Mouse (Mus musculus): ENCODE data around the gene Aldh16a1. TPM values are rescaled to one million over a fixed set of nuclear protein-coding genes. Genes with fewer than 3 reads are reported as not detected.
"Not testable (repeated sequence)": the region's sequence is repeated elsewhere in the genome, so short reads cannot be mapped to it uniquely, and the experiment has no call there.

The Aldh16a1 gene
- polyA plus RNA-seq, 1 experiment from 2014 or later: 19.5 TPM

DNA sequence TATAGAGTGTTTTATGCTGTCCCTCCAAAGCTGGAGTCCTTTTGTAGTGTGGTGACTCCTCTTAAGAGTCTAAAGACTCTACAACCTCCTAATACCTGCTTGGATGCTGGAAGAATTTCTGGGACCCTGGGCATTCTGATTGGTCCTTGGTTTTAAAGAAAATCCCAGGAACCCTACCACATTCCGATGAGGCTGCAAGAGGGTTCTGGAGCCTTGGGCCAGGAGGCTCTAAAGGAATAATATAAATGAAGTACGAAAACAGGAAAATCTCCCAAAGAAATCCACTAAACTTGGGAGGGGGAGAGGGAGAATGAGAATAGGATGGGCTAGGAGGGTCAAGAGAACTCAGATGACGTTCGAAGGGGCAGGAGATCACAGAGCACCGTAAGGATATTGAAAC lies 798 bp downstream of the Aldh16a1 start:
- Histone ChIP-seq H3K36me3 (peaks cover 12% of the 10 kb centered on the region; the same call in 1 of the 2 replicates), H3K4me1 (peaks cover 26% of the 10 kb centered on the region), H3K9me3 (replicated peaks) (no peaks in the 10 kb centered on the region), H3K4me2 (peak overlapping the region; percentile 63), H3K9ac (replicated peaks) (peak overlapping the region; percentile 74), H3K27me3 (replicated peaks) (no peaks in the 10 kb centered on the region), H3K4me3 (replicated peaks) (peak overlapping the region; percentile 78), H3K27ac (replicated peaks) (peak overlapping the region; percentile 99)
- WGBS: 1% methylated on average over 5 of the region's 5 CpGs
- peak; percentile 2 for ATAC-seq (ENCODE audit: low FRiP score)

DNA sequence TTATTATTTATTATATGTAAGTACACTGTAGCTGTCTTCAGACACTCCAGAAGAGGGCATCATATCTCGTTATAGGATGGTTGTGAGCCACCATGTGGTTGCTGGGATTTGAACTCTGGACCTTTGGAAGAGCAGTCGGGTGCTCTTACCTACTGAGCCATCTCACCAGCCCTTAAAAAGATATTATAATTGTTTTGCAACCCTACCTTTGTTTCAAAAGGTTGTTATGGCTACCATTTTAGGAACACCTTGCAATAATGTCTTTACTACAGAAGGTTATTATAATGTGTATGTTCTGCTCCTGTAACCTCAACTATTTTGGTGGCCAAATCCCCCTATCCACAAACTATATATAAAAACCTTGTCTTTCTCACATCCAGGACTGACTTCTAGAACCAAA lies 1.3 kb downstream of the Aldh16a1 start:
- H3K27me3 ChIP-seq (replicated peaks); H3K4me2 ChIP-seq; ATAC-seq (ENCODE audit: low FRiP score); H3K9me3 ChIP-seq (replicated peaks); H3K9ac ChIP-seq (replicated peaks); H3K27ac ChIP-seq (replicated peaks); H3K36me3 ChIP-seq; H3K4me3 ChIP-seq (replicated peaks): not testable (repeated sequence)
- 92% methylated on average over 2 of the region's 2 CpGs for WGBS
- peaks cover 26% of the 10 kb centered on the region for H3K4me1 ChIP-seq

DNA sequence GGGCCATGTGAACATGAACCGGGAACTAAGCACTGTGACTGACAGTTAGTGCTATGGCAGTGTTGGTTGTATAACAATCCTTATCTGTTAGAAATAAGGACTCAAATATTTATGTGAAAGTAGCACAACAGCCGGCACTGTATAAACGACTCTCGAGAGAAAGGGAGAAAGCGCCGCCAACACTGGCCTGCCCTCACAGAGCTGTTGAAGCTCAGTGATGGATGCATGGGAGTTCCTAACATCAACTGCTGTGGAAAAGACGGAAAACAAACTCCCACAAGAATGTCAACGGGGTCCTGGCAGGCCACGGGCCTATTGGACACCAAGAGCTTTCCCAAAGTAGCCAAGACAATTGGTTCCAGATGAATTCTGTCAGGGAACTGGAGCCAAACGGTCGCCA lies 3.1 kb downstream of the Aldh16a1 start:
- WGBS: 55% methylated on average over 11 of the region's 11 CpGs
- no peak for ATAC-seq (ENCODE audit: low FRiP score)
- Histone ChIP-seq H3K9me3 (replicated peaks) (no peaks in the 10 kb centered on the region), H3K9ac (replicated peaks) (no peak overlapping the region; the same call in 1 of the 2 replicates), H3K27me3 (replicated peaks) (no peaks in the 10 kb centered on the region), H3K27ac (replicated peaks) (peak overlapping the region; percentile 28; the same call in 1 of the 2 replicates), H3K4me1 (peaks cover 26% of the 10 kb centered on the region), H3K36me3 (no peaks in the 10 kb centered on the region), H3K4me3 (replicated peaks) (no peak overlapping the region), H3K4me2 (no peak overlapping the region)

DNA sequence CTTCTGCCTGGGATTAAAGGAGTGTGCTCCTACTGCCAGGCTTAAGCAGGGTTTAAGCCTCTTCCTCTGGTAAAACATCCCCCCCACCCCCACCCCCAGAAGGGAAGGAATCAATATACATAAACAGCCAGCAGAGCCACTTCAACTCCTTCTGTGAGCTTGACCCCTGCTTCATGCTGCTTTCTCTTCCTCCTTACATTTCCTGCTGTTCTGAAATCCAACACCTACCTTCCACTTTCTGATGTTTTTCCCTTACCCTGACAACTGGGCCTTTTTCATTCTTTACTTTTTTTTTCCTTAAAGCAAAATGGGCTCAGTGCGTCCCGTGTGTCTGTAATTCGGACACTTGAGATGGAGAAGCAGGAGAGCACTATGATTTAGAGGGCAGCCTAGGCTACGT lies 4.1 kb downstream of the Aldh16a1 start:
- WGBS: 71% methylated on average over 4 of the region's 4 CpGs
- H3K4me3 ChIP-seq (replicated peaks): no peak overlapping the region
- no peak for ATAC-seq (ENCODE audit: low FRiP score)
- H3K9me3 ChIP-seq (replicated peaks): no peaks in the 10 kb centered on the region
- H3K36me3 ChIP-seq: no peaks in the 10 kb centered on the region
- no peak overlapping the region for H3K27ac ChIP-seq (replicated peaks)
- H3K27me3 ChIP-seq (replicated peaks): no peaks in the 10 kb centered on the region
- H3K4me1 ChIP-seq: peaks cover 21% of the 10 kb centered on the region
- no peak overlapping the region for H3K9ac ChIP-seq (replicated peaks)
- H3K4me2 ChIP-seq: no peak overlapping the region

DNA sequence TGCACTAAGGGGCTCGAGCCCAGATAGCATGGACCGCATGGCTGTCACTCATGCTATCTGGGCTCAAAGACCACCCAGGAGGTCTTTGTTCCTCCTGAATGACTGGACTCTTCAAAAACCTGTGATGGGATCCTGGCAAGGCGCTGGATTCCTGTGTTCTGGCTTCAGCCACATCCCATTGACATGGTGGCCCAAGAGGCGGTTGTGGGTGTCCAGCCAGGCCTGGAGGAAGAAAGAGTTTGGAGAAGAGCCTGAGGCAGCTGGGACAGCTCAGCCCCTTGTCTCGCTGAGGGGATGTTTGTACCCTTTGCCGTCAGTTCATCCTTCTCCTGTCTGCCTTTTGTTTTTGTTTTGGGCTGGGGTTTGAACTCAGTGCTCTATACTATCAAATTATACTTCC lies 4.8 kb downstream of the Aldh16a1 start:
- H3K9me3 ChIP-seq (replicated peaks): no peaks in the 10 kb centered on the region
- H3K4me2 ChIP-seq: no peak overlapping the region
- no peak overlapping the region for H3K4me3 ChIP-seq (replicated peaks)
- no peak overlapping the region for H3K9ac ChIP-seq (replicated peaks)
- 36% methylated on average over 6 of the region's 6 CpGs for WGBS
- no peaks in the 10 kb centered on the region for H3K36me3 ChIP-seq
- no peak overlapping the region for H3K27ac ChIP-seq (replicated peaks)
- H3K4me1 ChIP-seq: peaks cover 13% of the 10 kb centered on the region
- H3K27me3 ChIP-seq (replicated peaks): no peaks in the 10 kb centered on the region
- ATAC-seq (ENCODE audit: low FRiP score): no peak

DNA sequence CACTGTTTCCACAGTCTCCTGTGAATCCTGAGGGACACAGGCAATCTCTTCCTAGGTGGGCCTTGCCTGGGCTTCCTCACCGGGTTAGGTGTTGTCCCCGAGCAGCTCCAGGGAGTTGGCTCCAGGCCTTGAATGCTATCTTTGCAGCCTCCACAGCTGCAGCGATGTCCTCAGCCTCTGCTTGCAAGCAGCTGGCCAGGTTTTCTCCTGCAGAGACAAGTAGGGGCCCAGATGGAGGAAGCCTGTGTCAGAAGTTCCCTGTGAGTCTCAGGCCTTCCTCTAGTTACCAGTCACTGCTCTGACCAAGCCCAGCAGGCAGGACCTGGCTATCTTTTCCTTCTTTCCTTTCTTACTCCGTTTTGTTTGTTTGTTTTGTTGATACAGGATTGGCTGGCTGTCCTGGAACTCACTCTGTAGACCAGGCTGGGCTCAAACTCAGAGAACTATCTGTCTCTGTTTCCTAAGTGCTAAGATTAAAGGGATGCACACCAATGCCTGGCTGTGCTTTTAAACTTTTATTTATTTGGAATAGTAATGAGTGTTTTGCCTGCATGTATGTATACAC lies 5.8 kb downstream of the Aldh16a1 start:
- Histone ChIP-seq H3K4me3 (replicated peaks) (no peak overlapping the region), H3K4me1 (peaks cover 12% of the 10 kb centered on the region), H3K27ac (replicated peaks) (no peak overlapping the region), H3K36me3 (0 out of 2 replicates have a peak, but pooled peaks cover 3% of the 10 kb centered on the region), H3K4me2 (no peak overlapping the region), H3K9me3 (replicated peaks) (no peaks in the 10 kb centered on the region), H3K9ac (replicated peaks) (no peak overlapping the region), H3K27me3 (replicated peaks) (no peaks in the 10 kb centered on the region)
- 71% methylated on average over 4 of the region's 4 CpGs for WGBS
- ATAC-seq (ENCODE audit: low FRiP score): no peak

DNA sequence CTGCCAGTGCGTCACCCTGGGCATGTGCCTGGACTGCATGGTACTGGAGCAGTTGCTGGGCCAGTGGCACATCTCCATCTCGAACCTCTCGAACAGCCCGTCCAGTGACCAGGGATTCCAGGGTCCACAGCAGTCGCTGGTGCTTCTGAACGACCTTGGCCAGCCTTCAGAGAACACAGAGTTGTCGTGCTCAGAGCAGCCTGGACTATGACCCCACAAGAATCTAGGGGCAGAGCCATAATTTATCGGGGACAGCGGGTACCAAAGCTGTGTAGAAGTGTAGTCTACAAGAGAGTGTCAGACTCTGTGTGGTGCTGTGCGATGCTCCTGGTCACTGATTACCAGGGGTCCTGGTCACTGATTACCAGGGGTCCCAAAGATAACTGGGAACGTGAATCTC lies 6.5 kb downstream of the Aldh16a1 start:
- Histone ChIP-seq H3K27ac (replicated peaks) (no peak overlapping the region), H3K4me1 (0 out of 2 replicates have a peak, but pooled peaks cover 7% of the 10 kb centered on the region), H3K27me3 (replicated peaks) (no peaks in the 10 kb centered on the region), H3K36me3 (0 out of 2 replicates have a peak, but pooled peaks cover 3% of the 10 kb centered on the region), H3K4me3 (replicated peaks) (no peak overlapping the region), H3K9me3 (replicated peaks) (no peaks in the 10 kb centered on the region), H3K9ac (replicated peaks) (no peak overlapping the region), H3K4me2 (no peak overlapping the region)
- no peak for ATAC-seq (ENCODE audit: low FRiP score)
- WGBS: 85% methylated on average over 11 of the region's 11 CpGs

DNA sequence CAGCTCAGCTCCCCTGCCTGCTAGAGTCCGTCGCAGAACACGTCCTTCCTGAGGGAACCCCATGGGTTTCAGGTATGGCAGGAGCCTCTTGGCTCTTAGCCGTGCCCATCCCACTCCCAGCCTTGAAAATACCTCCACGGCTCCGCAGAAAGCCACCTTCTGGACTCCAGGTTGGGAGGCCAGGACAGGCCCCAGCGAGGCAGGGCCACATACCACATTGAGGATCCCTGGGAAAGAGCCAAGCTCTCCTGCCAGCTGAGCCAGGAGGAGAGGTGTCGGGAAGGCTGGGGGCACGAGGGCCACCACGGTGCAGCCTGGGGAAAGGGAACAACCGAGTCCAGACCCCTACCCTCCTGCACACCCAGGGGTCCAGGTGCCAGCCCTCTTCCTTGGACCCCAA lies 7.1 kb downstream of the Aldh16a1 start:
- no peak for ATAC-seq (ENCODE audit: low FRiP score)
- no peak overlapping the region for H3K4me2 ChIP-seq
- H3K27me3 ChIP-seq (replicated peaks): no peaks in the 10 kb centered on the region
- H3K27ac ChIP-seq (replicated peaks): no peak overlapping the region
- H3K9ac ChIP-seq (replicated peaks): no peak overlapping the region
- no peak overlapping the region for H3K4me3 ChIP-seq (replicated peaks)
- H3K36me3 ChIP-seq: 0 out of 2 replicates have a peak, but pooled peaks cover 3% of the 10 kb centered on the region
- H3K9me3 ChIP-seq (replicated peaks): no peaks in the 10 kb centered on the region
- 0 out of 2 replicates have a peak, but pooled peaks cover 7% of the 10 kb centered on the region for H3K4me1 ChIP-seq
- WGBS: 95% methylated on average over 11 of the region's 11 CpGs

DNA sequence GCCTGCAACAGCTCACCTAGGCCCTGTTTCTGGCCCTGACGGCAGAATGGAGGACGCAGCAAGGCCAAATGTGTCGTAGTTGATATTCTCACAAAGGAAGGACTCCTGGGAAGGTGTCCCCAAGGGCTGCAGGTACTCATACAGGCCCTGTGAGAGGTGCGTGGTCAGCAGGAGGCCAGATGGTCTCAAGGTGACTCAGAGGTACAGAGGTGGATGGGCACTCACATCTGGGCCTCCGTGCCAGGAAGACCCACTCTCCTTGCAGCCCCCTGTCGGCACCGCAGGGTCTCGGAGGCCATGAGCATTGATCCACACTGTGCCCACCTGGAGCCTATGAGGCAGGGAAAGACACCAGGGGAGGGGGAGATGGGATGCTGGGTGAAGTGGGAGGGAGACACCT lies 8.9 kb downstream of the Aldh16a1 start:
- Histone ChIP-seq H3K4me1 (no peaks in the 10 kb centered on the region), H3K4me3 (replicated peaks) (no peak overlapping the region), H3K27ac (replicated peaks) (no peak overlapping the region), H3K27me3 (replicated peaks) (no peaks in the 10 kb centered on the region), H3K4me2 (no peak overlapping the region), H3K9me3 (replicated peaks) (no peaks in the 10 kb centered on the region), H3K36me3 (0 out of 2 replicates have a peak, but pooled peaks cover 3% of the 10 kb centered on the region), H3K9ac (replicated peaks) (no peak overlapping the region)
- 97% methylated on average over 8 of the region's 8 CpGs for WGBS
- ATAC-seq (ENCODE audit: low FRiP score): no peak

DNA sequence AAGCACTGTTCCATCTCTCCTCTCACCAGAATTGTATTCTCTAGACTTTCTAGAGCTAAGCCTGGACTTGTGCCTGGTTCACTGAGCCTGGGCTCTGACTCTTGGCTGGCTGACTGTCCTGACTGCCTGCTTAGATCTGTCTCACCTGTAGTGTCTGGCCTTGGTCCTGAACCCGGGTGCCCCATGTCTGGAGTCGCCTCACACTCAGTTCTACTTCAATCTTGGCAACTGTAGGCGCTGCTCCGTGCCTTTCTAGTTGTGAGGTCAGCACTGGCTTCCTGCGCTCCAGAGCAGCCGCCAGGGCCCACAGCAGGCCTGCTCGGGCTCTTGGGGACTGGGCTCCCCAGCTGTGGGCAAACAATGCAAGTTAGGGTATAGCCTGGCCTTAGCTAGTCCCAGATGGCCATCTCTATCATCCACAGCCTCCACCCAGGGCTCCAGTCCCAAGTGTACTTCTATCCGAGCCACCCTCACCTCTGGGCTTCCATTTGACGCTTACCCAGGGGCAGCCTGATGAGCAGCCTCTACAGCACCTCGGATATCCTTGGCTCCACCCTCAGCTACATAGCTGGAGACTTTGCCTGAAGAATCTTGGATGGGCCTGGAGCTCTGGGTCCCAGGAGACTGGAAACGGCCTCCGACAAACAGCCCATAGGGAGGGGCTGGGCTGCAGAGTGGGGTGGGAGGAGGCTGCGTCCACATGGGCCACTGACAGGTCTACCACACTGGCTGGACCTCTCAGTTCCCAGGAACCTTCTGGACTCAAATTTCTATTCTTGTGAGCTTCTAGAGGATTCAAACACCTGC lies 9.8 kb downstream of the Aldh16a1 start:
- Histone ChIP-seq H3K27ac (replicated peaks) (no peak overlapping the region), H3K27me3 (replicated peaks) (no peaks in the 10 kb centered on the region), H3K9me3 (replicated peaks) (no peaks in the 10 kb centered on the region), H3K9ac (replicated peaks) (no peak overlapping the region), H3K36me3 (0 out of 2 replicates have a peak, but pooled peaks cover 3% of the 10 kb centered on the region), H3K4me1 (no peaks in the 10 kb centered on the region), H3K4me2 (no peak overlapping the region), H3K4me3 (replicated peaks) (no peak overlapping the region)
- WGBS: 90% methylated on average over 13 of the region's 13 CpGs
- ATAC-seq (ENCODE audit: low FRiP score): no peak

DNA sequence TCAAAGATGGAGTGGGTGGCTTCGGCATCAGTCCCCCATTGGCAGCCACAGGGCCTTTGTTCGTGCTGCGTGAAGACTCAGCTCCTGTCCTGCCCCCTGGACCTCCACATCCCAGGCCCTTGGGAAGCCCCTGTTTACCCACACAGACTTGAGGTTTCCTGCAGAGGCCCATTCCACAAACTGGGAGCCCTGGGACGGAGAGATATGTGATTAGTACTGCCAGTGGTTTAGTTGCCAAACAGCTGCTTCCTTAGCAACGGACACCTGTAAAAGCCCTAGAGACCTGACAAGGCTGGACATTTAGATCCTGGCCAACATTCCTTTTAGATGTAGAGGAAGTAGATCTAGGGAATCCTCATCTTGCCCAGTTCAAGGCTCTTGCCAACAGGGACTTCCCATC lies 12.5 kb downstream of the Aldh16a1 start:
- H3K9me3 ChIP-seq (replicated peaks): no peaks in the 10 kb centered on the region
- H3K27me3 ChIP-seq (replicated peaks): peaks cover 5% of the 10 kb centered on the region; the same call in 1 of the 2 replicates
- H3K4me3 ChIP-seq (replicated peaks): no peak overlapping the region
- H3K36me3 ChIP-seq: 0 out of 2 replicates have a peak, but pooled peaks cover 3% of the 10 kb centered on the region
- no peaks in the 10 kb centered on the region for H3K4me1 ChIP-seq
- ATAC-seq (ENCODE audit: low FRiP score): no peak
- WGBS: 91% methylated on average over 5 of the region's 5 CpGs
- no peak overlapping the region for H3K9ac ChIP-seq (replicated peaks)
- no peak overlapping the region for H3K4me2 ChIP-seq
- H3K27ac ChIP-seq (replicated peaks): no peak overlapping the region

DNA sequence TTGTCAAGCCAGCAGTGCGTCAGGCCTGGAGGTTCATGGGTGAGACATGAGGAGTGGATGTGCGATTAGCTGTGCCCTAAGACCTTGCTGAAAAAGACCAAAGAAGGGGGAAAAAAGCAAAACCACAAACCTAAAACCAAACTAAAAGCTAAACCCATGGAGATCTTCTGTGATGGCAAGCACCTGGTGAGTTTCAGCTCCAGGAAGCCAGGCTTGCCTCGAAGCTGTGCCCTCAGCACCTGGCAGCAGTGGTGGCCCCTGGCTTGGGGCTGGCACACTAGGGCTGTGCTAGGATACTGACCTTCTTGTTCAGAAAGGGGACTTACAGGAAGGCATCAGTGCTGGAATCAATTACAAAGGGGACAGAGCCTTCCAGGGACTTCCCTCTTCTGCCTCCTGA lies 13.1 kb downstream of the Aldh16a1 start:
- Histone ChIP-seq H3K36me3 (0 out of 2 replicates have a peak, but pooled peaks cover 3% of the 10 kb centered on the region), H3K4me1 (peaks cover 2% of the 10 kb centered on the region; the same call in 1 of the 2 replicates), H3K4me3 (replicated peaks) (no peak overlapping the region), H3K9ac (replicated peaks) (no peak overlapping the region), H3K27me3 (replicated peaks) (peaks cover 5% of the 10 kb centered on the region; the same call in 1 of the 2 replicates), H3K4me2 (no peak overlapping the region), H3K9me3 (replicated peaks) (no peaks in the 10 kb centered on the region), H3K27ac (replicated peaks) (no peak overlapping the region)
- WGBS: 90% methylated on average over 3 of the region's 3 CpGs
- no peak for ATAC-seq (ENCODE audit: low FRiP score)
